Mouse (Mus musculus) forebrain, postnatal 0 days (tissue): ENCODE results near the gene Zfp692. TPM values are rescaled to one million over a fixed set of nuclear protein-coding genes. Genes with fewer than 3 reads are reported as not detected.

Source experiments
- ATAC-seq: fragments of 200-750 bp; cut with Nextera tagmentation; 2 replicates; pipeline ENCODE4 v1.8.0; 2017; ENCODE audit warnings: mild to moderate bottlenecking, moderate library complexity
- DNase-seq: peaks from one replicate; pipeline ENCODE4 v3.0.0-alpha.2; 2015
- H3K27ac ChIP-seq: fragments of 300-500 bp; sonication (generic); 2 replicates; pipeline ENCODE4 v1.5.1; 2014; ENCODE audit warnings: low read depth, mild to moderate bottlenecking, antibody characterized with exemption, low read length, moderate library complexity, mixed read lengths
- H3K27me3 ChIP-seq: fragments of 300-500 bp; sonication (generic); 2 replicates; pipeline ENCODE4 v1.6.1; 2014; ENCODE audit warnings: mild to moderate bottlenecking, low read length, mixed read lengths; ENCODE audit not compliant: insufficient read depth
- H3K36me3 ChIP-seq: fragments of 300-500 bp; sonication (generic); 2 replicates; pipeline ENCODE4 v1.6.1; 2014; ENCODE audit warnings: mild to moderate bottlenecking, moderate library complexity; ENCODE audit not compliant: insufficient read depth
- H3K4me1 ChIP-seq: fragments of 300-500 bp; sonication (generic); 2 replicates; pipeline ENCODE4 v1.6.1; 2014; ENCODE audit warnings: antibody characterized with exemption; ENCODE audit not compliant: insufficient read depth
- H3K4me2 ChIP-seq: fragments of 300-500 bp; sonication (generic); 2 replicates; pipeline ENCODE4 v1.6.1; 2014; ENCODE audit warnings: low read depth, mild to moderate bottlenecking, moderate library complexity
- H3K4me3 ChIP-seq: fragments of 300-500 bp; sonication (generic); 2 replicates; pipeline ENCODE4 v1.5.1; 2014; ENCODE audit warnings: low read depth, low read length, mixed read lengths
- H3K9ac ChIP-seq: fragments of 300-500 bp; sonication (generic); 2 replicates; pipeline ENCODE4 v1.6.1; 2014; ENCODE audit warnings: mild to moderate bottlenecking
- H3K9me3 ChIP-seq: fragments of 300-500 bp; sonication (generic); 2 replicates; pipeline ENCODE4 v1.6.1; 2016; ENCODE audit warnings: low read length
- CTCF ChIP-seq: sonication (generic); IDR thresholded peaks from 2 replicates; pipeline ENCODE4 v1.5.1; 2016; ENCODE audit warnings: antibody characterized with exemption, control low read depth, low read depth
- WGBS: fragments of 180-500 bp; shearing (Covaris S2); extraction: QIAGEN DNeasy Blood & Tissue Kit; methylation state at CpG from one replicate; pipeline ENCODE4 v1.1.7; 2014; 5-methylcytosine and 5-hydroxymethylcytosine counted together
- polyA plus RNA-seq: library from polyadenylated mRNA; unstranded; fragments of >200 nt; fragmentation: Nextera tagmentation; extraction: Ambion mirVana; gene quantifications from 2 replicates; pipeline ENCODE4 v1.2.1, GENCODE M21; 2015
- total RNA-seq: library from RNA; depleted of rRNA; stranded (reverse); fragments of >200 nt; gene quantifications from 2 replicates; pipeline ENCODE4 v1.2.3, GENCODE M21; 2014

Zfp692 gene
- total and polyA plus RNA-seq, 2 experiments from 2014 or later: 17.7 to 30.0 TPM

- DNase-seq (no peak), ATAC-seq (no peak)
- Histone ChIP-seq H3K4me2 (peak overlapping the region; percentile 87), H3K9me3 (no peaks in the 10 kb centered on the region), H3K36me3 (peaks cover 12% of the 10 kb centered on the region; the same call in 1 of the 2 replicates), H3K27me3 (no peaks in the 10 kb centered on the region), H3K9ac (peak overlapping the region; percentile 73), H3K4me1 (peaks cover 26% of the 10 kb centered on the region), H3K27ac (0 out of 2 replicates have a peak overlapping the region, but pooled peaks have one; percentile 69), H3K4me3 (peak overlapping the region; percentile 73)
- WGBS: 21% methylated on average over 10 of the region's 10 CpGs
- TF ChIP-seq CTCF: no peak
Observed at GRCm38 (mm10) chr11:58331149-58331495, 24.3 kb downstream of the Zfp692 start.

GRCm38 (mm10) chr11:58331546-58331945, 24.7 kb downstream of the Zfp692 start:
- DNase-seq (no peak), ATAC-seq (no peak)
- peaks cover 26% of the 10 kb centered on the region for H3K4me1 ChIP-seq
- TF ChIP-seq CTCF: no peak
- H3K9me3 ChIP-seq: no peaks in the 10 kb centered on the region
- H3K27ac ChIP-seq: no peak overlapping the region
- H3K36me3 ChIP-seq: peaks cover 15% of the 10 kb centered on the region
- no peaks in the 10 kb centered on the region for H3K27me3 ChIP-seq
- peak overlapping the region; percentile 73 for H3K9ac ChIP-seq
- WGBS: 90% methylated on average over 6 of the region's 6 CpGs
- peak overlapping the region; percentile 87 for H3K4me2 ChIP-seq
- H3K4me3 ChIP-seq: peak overlapping the region; percentile 73

GRCm38 (mm10) chr11:58334746-58335145, 27.9 kb downstream of the Zfp692 start:
- Histone ChIP-seq H3K9me3 (no peaks in the 10 kb centered on the region), H3K27ac (no peak overlapping the region), H3K36me3 (peaks cover 37% of the 10 kb centered on the region), H3K4me2 (no peak overlapping the region), H3K4me1 (peaks cover 18% of the 10 kb centered on the region), H3K9ac (no peak overlapping the region), H3K27me3 (no peaks in the 10 kb centered on the region), H3K4me3 (no peak overlapping the region)
- no peak for TF ChIP-seq CTCF
- ATAC-seq (no peak), DNase-seq (no peak)
- 79% methylated on average over 3 of the region's 3 CpGs for WGBS

- Histone ChIP-seq H3K4me3 (no peak overlapping the region), H3K27me3 (no peaks in the 10 kb centered on the region), H3K27ac (no peak overlapping the region), H3K4me1 (no peaks in the 10 kb centered on the region), H3K36me3 (peaks cover 52% of the 10 kb centered on the region), H3K9ac (no peak overlapping the region), H3K4me2 (no peak overlapping the region), H3K9me3 (no peaks in the 10 kb centered on the region)
- TF ChIP-seq CTCF: no peak
- no peak for ATAC-seq
- WGBS: 98% methylated on average over 4 of the region's 4 CpGs
- no peak for DNase-seq
Observed at GRCm38 (mm10) chr11:58346745-58347144, 39.9 kb downstream of the Zfp692 start.

- Histone ChIP-seq H3K36me3 (peaks cover 26% of the 10 kb centered on the region), H3K4me2 (no peak overlapping the region), H3K4me3 (no peak overlapping the region), H3K9me3 (no peaks in the 10 kb centered on the region), H3K27ac (no peak overlapping the region), H3K27me3 (no peaks in the 10 kb centered on the region), H3K4me1 (no peaks in the 10 kb centered on the region), H3K9ac (no peak overlapping the region)
- WGBS: 78% methylated on average over 4 of the region's 4 CpGs
- DNase-seq (no peak), ATAC-seq (no peak)
- peak; percentile 31 for TF ChIP-seq CTCF
Observed at GRCm38 (mm10) chr11:58350628-58351027, 43.8 kb downstream of the Zfp692 start.

- no peak for DNase-seq
- Histone ChIP-seq H3K4me2 (no peak overlapping the region), H3K9me3 (no peaks in the 10 kb centered on the region), H3K27ac (no peak overlapping the region), H3K9ac (no peak overlapping the region), H3K4me3 (no peak overlapping the region), H3K36me3 (peaks cover 21% of the 10 kb centered on the region), H3K27me3 (no peaks in the 10 kb centered on the region), H3K4me1 (no peaks in the 10 kb centered on the region)
- no peak for ATAC-seq
- WGBS: 91% methylated on average over 5 of the region's 5 CpGs
- TF ChIP-seq CTCF: no peak
Observed at GRCm38 (mm10) chr11:58351179-58351578, 44.3 kb downstream of the Zfp692 start.

GRCm38 (mm10) chr11:58352681-58353548, 46.0 kb downstream of the Zfp692 start:
- TF ChIP-seq CTCF: peak; percentile 14; the same call in 1 of the 2 replicates
- DNase-seq: no peak
- H3K4me3 ChIP-seq: no peak overlapping the region
- WGBS: 69% methylated on average over 7 of the region's 7 CpGs
- H3K4me2 ChIP-seq: no peak overlapping the region
- no peak for ATAC-seq
- H3K27ac ChIP-seq: no peak overlapping the region
- no peaks in the 10 kb centered on the region for H3K9me3 ChIP-seq
- H3K27me3 ChIP-seq: no peaks in the 10 kb centered on the region
- peaks cover 4% of the 10 kb centered on the region for H3K36me3 ChIP-seq
- H3K4me1 ChIP-seq: no peaks in the 10 kb centered on the region
- H3K9ac ChIP-seq: no peak overlapping the region
